In genomic region chr5:117589266-117589665, GRCm38 (mm10) we compare ENCODE assay signal across 27 mouse cellular contexts.
DNase-seq lines count a peak whose midpoint lies in the region; ATAC-seq and TF ChIP-seq lines count a peak whose summit lies in the region.
"Had no signal": no experiment of that assay in that cellular context is flagged by ENCODE, and none has a peak within 500 bp of the region (broad histone marks: within the 10 kb centered on the region; RNA-seq: fewer than 3 reads in every experiment).

No protein-coding gene starts in this region.

- peak overlapping the region; percentile 55; the same call in 1 of the 2 replicates for H3K27ac ChIP-seq in layer of hippocampus, adult 2 months
- no peak overlapping the region for H3K27ac ChIP-seq in midbrain, embryonic 11.5 days (ENCODE audit: low read depth, low read length)
- no peak overlapping the region for H3K27ac ChIP-seq in midbrain, embryonic 10.5 days (replicated peaks)
- no peak overlapping the region for H3K27ac ChIP-seq in neural tube, embryonic 15.5 days (replicated peaks)
- H3K27ac ChIP-seq: embryonic facial prominence, embryonic 10.5 days; embryonic facial prominence, embryonic 12.5 days; forebrain, embryonic 10.5 days; forebrain, embryonic 12.5 days had no signal

- no peak overlapping the region for H3K4me3 ChIP-seq in layer of hippocampus, adult 2 months
- no peak overlapping the region for H3K4me3 ChIP-seq in midbrain, embryonic 11.5 days (ENCODE audit: low read depth, low read length)
- H3K4me3 ChIP-seq in midbrain, embryonic 10.5 days: no peak overlapping the region
- no peak overlapping the region for H3K4me3 ChIP-seq in neural tube, embryonic 15.5 days (replicated peaks)
- H3K4me3 ChIP-seq: embryonic facial prominence, embryonic 10.5 days; embryonic facial prominence, embryonic 12.5 days; forebrain, embryonic 10.5 days; forebrain, embryonic 12.5 days had no signal

- H3K27me3 ChIP-seq in midbrain, embryonic 11.5 days (ENCODE audit: control insufficient read depth, insufficient read depth, low read length): no peaks in the 10 kb centered on the region
- no peaks in the 10 kb centered on the region for H3K27me3 ChIP-seq in midbrain, embryonic 10.5 days (ENCODE audit: low read depth, poor library complexity, severe bottlenecking)
- H3K27me3 ChIP-seq in neural tube, embryonic 15.5 days (replicated peaks): no peaks in the 10 kb centered on the region
- H3K27me3 ChIP-seq: CH12.LX; embryonic facial prominence, embryonic 12.5 days; forebrain, embryonic 12.5 days had no signal

- 76% methylated on average over 6 of the region's 6 CpGs for WGBS in midbrain, embryonic 11.5 days
- WGBS in midbrain, embryonic 10.5 days: 83% methylated on average over 6 of the region's 6 CpGs
- 55% methylated on average over 6 of the region's 6 CpGs for WGBS in neural tube, embryonic 15.5 days

- no peak for TF ChIP-seq CTCF in layer of hippocampus, adult 2 months (conservative IDR thresholded peaks at IDR 0.05)

- H3K36me3 ChIP-seq in midbrain, embryonic 11.5 days (ENCODE audit: control insufficient read depth, insufficient read depth, low read length): no peaks in the 10 kb centered on the region
- no peaks in the 10 kb centered on the region for H3K36me3 ChIP-seq in midbrain, embryonic 10.5 days
- H3K36me3 ChIP-seq in neural tube, embryonic 15.5 days: no peaks in the 10 kb centered on the region
- H3K36me3 ChIP-seq: embryonic facial prominence, embryonic 10.5 days; embryonic facial prominence, embryonic 12.5 days; forebrain, embryonic 10.5 days; forebrain, embryonic 12.5 days; G1E had no signal

- H3K9me3 ChIP-seq in midbrain, embryonic 11.5 days (ENCODE audit: control insufficient read depth, low read length): no peaks in the 10 kb centered on the region
- no peaks in the 10 kb centered on the region for H3K9me3 ChIP-seq in midbrain, embryonic 10.5 days (replicated peaks)
- H3K9me3 ChIP-seq in neural tube, embryonic 15.5 days (replicated peaks): no peaks in the 10 kb centered on the region
- H3K9me3 ChIP-seq: embryonic facial prominence, embryonic 10.5 days; embryonic facial prominence, embryonic 12.5 days; forebrain, embryonic 10.5 days; forebrain, embryonic 12.5 days had no signal

- DNase-seq in layer of hippocampus, adult 2 months (ENCODE audit: low spot score in 2 of 2): no peak
- DNase-seq in layer of hippocampus, adult 9-10 months (ENCODE audit: low spot score): no peak
- DNase-seq in midbrain, embryonic 11.5 days (ENCODE audit: low spot score, missing footprints): peak; percentile 47
- no peak for DNase-seq in midbrain, embryonic 10.5 days (ENCODE audit: low spot score)
- DNase-seq in brain, adult 2 months (ENCODE audit: low read depth, low spot score): peak; percentile 57
- no peak for DNase-seq in cerebellum, adult 11 months
- DNase-seq: adrenal gland, adult 8-10 months; adrenal gland, postnatal 14 days; adrenal gland, postnatal 36 days; B cell, adult 2 months; cerebellum, adult 11-12 months; cerebellum, adult 2 months; cerebellum, adult 9-10 months; cerebellum, postnatal 10 days; cerebellum, postnatal 25 days had no signal

- H3K9ac ChIP-seq in midbrain, embryonic 11.5 days (ENCODE audit: low read length): no peak overlapping the region
- no peak overlapping the region for H3K9ac ChIP-seq in neural tube, embryonic 15.5 days (replicated peaks)
- H3K9ac ChIP-seq: embryonic facial prominence, embryonic 12.5 days; forebrain, embryonic 12.5 days had no signal

- no peaks in the 10 kb centered on the region for H3K4me1 ChIP-seq in midbrain, embryonic 11.5 days (ENCODE audit: control insufficient read depth, insufficient read depth, low read length)
- H3K4me1 ChIP-seq in midbrain, embryonic 10.5 days: no peaks in the 10 kb centered on the region
- peaks cover 10% of the 10 kb centered on the region for H3K4me1 ChIP-seq in neural tube, embryonic 15.5 days
- H3K4me1 ChIP-seq: embryonic facial prominence, embryonic 12.5 days; forebrain, embryonic 10.5 days had no signal

- no peak overlapping the region for H3K4me2 ChIP-seq in midbrain, embryonic 11.5 days
- no peak overlapping the region for H3K4me2 ChIP-seq in neural tube, embryonic 15.5 days
- H3K4me2 ChIP-seq: embryonic facial prominence, embryonic 12.5 days; forebrain, embryonic 12.5 days had no signal

- ATAC-seq in midbrain, embryonic 11.5 days (ENCODE audit: low FRiP score): no peak
- no peak for ATAC-seq in neural tube, embryonic 15.5 days (ENCODE audit: low FRiP score)
- ATAC-seq: activated CD4-positive, CD25-positive, alpha-beta regulatory T cell, adult 4 months; CD4-positive, CD25-positive, alpha-beta regulatory T cell, adult 4 months; forebrain, embryonic 14.5 days; forebrain, embryonic 16.5 days; Patski had no signal

Comparison
In these comparisons a context has a peak if more than half of its experiments do, and no peak if none do; other contexts are left out.
1. DNase-seq: peak in midbrain, embryonic 11.5 days (single experiment) and brain, adult 2 months (single experiment); none in layer of hippocampus, adult 2 months (0 of 2), layer of hippocampus, adult 9-10 months (single experiment), midbrain, embryonic 10.5 days (single experiment) and cerebellum, adult 11 months (single experiment).